Mouse (Mus musculus): Measurements from ENCODE around the gene Cacna1a. TPM values are rescaled to one million over a fixed set of nuclear protein-coding genes. Genes with fewer than 3 reads are reported as not detected.

Gene Cacna1a
- total and polyA plus RNA-seq, 2 experiments from 2014 or later, result 4.2 to 8.6 TPM

- Histone ChIP-seq H3K4me3 (ENCODE audit: low read depth, low read length) (no peak overlapping the region), H3K4me2 (ENCODE audit: low read depth, low read length) (no peak overlapping the region), H3K36me3 (replicated peaks; ENCODE audit: control insufficient read depth, insufficient read depth, low read length) (no peaks in the 10 kb centered on the region), H3K27me3 (ENCODE audit: control insufficient read depth, insufficient read depth, low read length) (peaks cover 29% of the 10 kb centered on the region), H3K27ac (ENCODE audit: low read depth) (no peak overlapping the region), H3K9ac (replicated peaks; ENCODE audit: low read depth, low read length) (no peak overlapping the region), H3K4me1 (ENCODE audit: control insufficient read depth, insufficient read depth) (peaks cover 4% of the 10 kb centered on the region; the same call in 1 of the 2 replicates), H3K9me3 (replicated peaks; ENCODE audit: control insufficient read depth, low read length) (no peaks in the 10 kb centered on the region)
- no peak for DNase-seq (ENCODE audit: low spot score)
- TF ChIP-seq CTCF (IDR thresholded peaks at IDR 0.05; ENCODE audit: low read depth) (no peak), EP300 (IDR thresholded peaks at IDR 0.05; ENCODE audit: low read depth) (no peak)
- no peak for ATAC-seq (ENCODE audit: insufficient read depth, low read depth)
- WGBS, result 77% methylated on average over 8 of the region's 8 CpGs
Measured at GRCm38 (mm10) chr8:84553106-84553505, 164.9 kb downstream of the Cacna1a start.

GRCm38 (mm10) chr8:84553617-84554016, 165.4 kb downstream of the Cacna1a start:
- H3K27ac ChIP-seq (ENCODE audit: low read depth), result no peak overlapping the region
- H3K9me3 ChIP-seq (replicated peaks; ENCODE audit: control insufficient read depth, low read length), result no peaks in the 10 kb centered on the region
- peaks cover 4% of the 10 kb centered on the region; the same call in 1 of the 2 replicates for H3K4me1 ChIP-seq (ENCODE audit: control insufficient read depth, insufficient read depth)
- ATAC-seq (ENCODE audit: insufficient read depth, low read depth), result no peak
- H3K4me2 ChIP-seq (ENCODE audit: low read depth, low read length), result no peak overlapping the region
- no peaks in the 10 kb centered on the region for H3K36me3 ChIP-seq (replicated peaks; ENCODE audit: control insufficient read depth, insufficient read depth, low read length)
- 81% methylated on average over 4 of the region's 4 CpGs for WGBS
- DNase-seq (ENCODE audit: low spot score), result no peak
- no peak overlapping the region for H3K4me3 ChIP-seq (ENCODE audit: low read depth, low read length)
- H3K9ac ChIP-seq (replicated peaks; ENCODE audit: low read depth, low read length), result no peak overlapping the region
- TF ChIP-seq CTCF (IDR thresholded peaks at IDR 0.05; ENCODE audit: low read depth) (no peak), EP300 (IDR thresholded peaks at IDR 0.05; ENCODE audit: low read depth) (no peak)
- peaks cover 34% of the 10 kb centered on the region for H3K27me3 ChIP-seq (ENCODE audit: control insufficient read depth, insufficient read depth, low read length)

- ATAC-seq (ENCODE audit: insufficient read depth, low read depth), result peak; percentile 52
- H3K27me3 ChIP-seq (ENCODE audit: control insufficient read depth, insufficient read depth, low read length), result peaks cover 42% of the 10 kb centered on the region
Measured at GRCm38 (mm10) chr8:84554301-84555027, 166.2 kb downstream of the Cacna1a start.

GRCm38 (mm10) chr8:84555269-84555668, 167.0 kb downstream of the Cacna1a start:
- no peaks in the 10 kb centered on the region for H3K9me3 ChIP-seq (replicated peaks; ENCODE audit: control insufficient read depth, low read length)
- DNase-seq (ENCODE audit: low spot score) (no peak), ATAC-seq (ENCODE audit: insufficient read depth, low read depth) (no peak)
- H3K27me3 ChIP-seq (ENCODE audit: control insufficient read depth, insufficient read depth, low read length), result peaks cover 50% of the 10 kb centered on the region
- TF ChIP-seq CTCF (IDR thresholded peaks at IDR 0.05; ENCODE audit: low read depth), result no peak
- TF ChIP-seq EP300 (IDR thresholded peaks at IDR 0.05; ENCODE audit: low read depth), result no peak
- H3K27ac ChIP-seq (ENCODE audit: low read depth), result no peak overlapping the region
- no peak overlapping the region for H3K4me2 ChIP-seq (ENCODE audit: low read depth, low read length)
- H3K9ac ChIP-seq (replicated peaks; ENCODE audit: low read depth, low read length), result no peak overlapping the region
- H3K4me3 ChIP-seq (ENCODE audit: low read depth, low read length), result no peak overlapping the region
- WGBS, result 76% methylated on average over 7 of the region's 7 CpGs
- H3K4me1 ChIP-seq (ENCODE audit: control insufficient read depth, insufficient read depth), result peaks cover 4% of the 10 kb centered on the region; the same call in 1 of the 2 replicates
- no peaks in the 10 kb centered on the region for H3K36me3 ChIP-seq (replicated peaks; ENCODE audit: control insufficient read depth, insufficient read depth, low read length)

More at GRCm38 (mm10) chr8:84554301-84555027, 166.2 kb downstream of the Cacna1a start:
- no peaks in the 10 kb centered on the region for H3K36me3 ChIP-seq (replicated peaks; ENCODE audit: control insufficient read depth, insufficient read depth, low read length)
- H3K27ac ChIP-seq (ENCODE audit: low read depth), result no peak overlapping the region
- TF ChIP-seq EP300 (IDR thresholded peaks at IDR 0.05; ENCODE audit: low read depth) (no peak), CTCF (IDR thresholded peaks at IDR 0.05; ENCODE audit: low read depth) (peak; percentile 78)
- peak overlapping the region; percentile 8; the same call in 1 of the 2 replicates for H3K4me2 ChIP-seq (ENCODE audit: low read depth, low read length)
- DNase-seq (ENCODE audit: low spot score), result peak; percentile 26
- no peak overlapping the region for H3K9ac ChIP-seq (replicated peaks; ENCODE audit: low read depth, low read length)
- no peak overlapping the region for H3K4me3 ChIP-seq (ENCODE audit: low read depth, low read length)
- peaks cover 4% of the 10 kb centered on the region; the same call in 1 of the 2 replicates for H3K4me1 ChIP-seq (ENCODE audit: control insufficient read depth, insufficient read depth)
- 21% methylated on average over 14 of the region's 14 CpGs for WGBS
- H3K9me3 ChIP-seq (replicated peaks; ENCODE audit: control insufficient read depth, low read length), result no peaks in the 10 kb centered on the region

- Histone ChIP-seq H3K4me1 (ENCODE audit: control insufficient read depth, insufficient read depth) (peaks cover 4% of the 10 kb centered on the region; the same call in 1 of the 2 replicates), H3K36me3 (replicated peaks; ENCODE audit: control insufficient read depth, insufficient read depth, low read length) (no peaks in the 10 kb centered on the region), H3K27ac (ENCODE audit: low read depth) (no peak overlapping the region), H3K27me3 (ENCODE audit: control insufficient read depth, insufficient read depth, low read length) (peaks cover 58% of the 10 kb centered on the region), H3K9me3 (replicated peaks; ENCODE audit: control insufficient read depth, low read length) (no peaks in the 10 kb centered on the region), H3K4me2 (ENCODE audit: low read depth, low read length) (no peak overlapping the region), H3K4me3 (ENCODE audit: low read depth, low read length) (no peak overlapping the region), H3K9ac (replicated peaks; ENCODE audit: low read depth, low read length) (no peak overlapping the region)
- WGBS, result 71% methylated on average over 4 of the region's 4 CpGs
- TF ChIP-seq EP300 (IDR thresholded peaks at IDR 0.05; ENCODE audit: low read depth), result no peak
- no peak for TF ChIP-seq CTCF (IDR thresholded peaks at IDR 0.05; ENCODE audit: low read depth)
- DNase-seq (ENCODE audit: low spot score) (no peak), ATAC-seq (ENCODE audit: insufficient read depth, low read depth) (no peak)
Measured at GRCm38 (mm10) chr8:84557936-84558335, 169.7 kb downstream of the Cacna1a start.
